In genomic region chr2:164891908-164892695, GRCm38 (mm10) we compare ENCODE assay signal across 15 mouse cellular contexts. TPM values are rescaled to one million over a fixed set of nuclear protein-coding genes. Genes with fewer than 3 reads are reported as not detected.
DNase-seq lines count a peak whose midpoint lies in the region; ATAC-seq and TF ChIP-seq lines count a peak whose summit lies in the region.
"Had no signal": no experiment of that assay in that cellular context is flagged by ENCODE, and none has a peak within 500 bp of the region (broad histone marks: within the 10 kb centered on the region; RNA-seq: fewer than 3 reads in every experiment).

No protein-coding gene starts in this region.

- peak; percentile 38 for DNase-seq in heart, adult 8-10 months (ENCODE audit: low spot score)
- peak; percentile 79 for DNase-seq in midbrain, embryonic 11.5 days (ENCODE audit: low spot score, missing footprints)
- no peak for DNase-seq in midbrain, embryonic 14.5 days
- peak; percentile 80 for DNase-seq in cerebellum, adult 9-11 months
- no peak for DNase-seq in adrenal gland, adult 2 months
- DNase-seq: embryo, embryonic 11 days; lung, embryonic 14.5 days had no signal

- H3K27me3 ChIP-seq in heart, embryonic 12.5 days (replicated peaks) = no peaks in the 10 kb centered on the region
- H3K27me3 ChIP-seq in midbrain, embryonic 11.5 days (ENCODE audit: control insufficient read depth, insufficient read depth, low read length) = no peaks in the 10 kb centered on the region
- H3K27me3 ChIP-seq in midbrain, embryonic 14.5 days (ENCODE audit: control insufficient read depth, insufficient read depth, low read length) = no peaks in the 10 kb centered on the region
- no peaks in the 10 kb centered on the region for H3K27me3 ChIP-seq in myocyte (ENCODE audit: control insufficient read depth, insufficient read depth, insufficient read length)
- H3K27me3 ChIP-seq in forebrain, embryonic 15.5 days = no peaks in the 10 kb centered on the region
- H3K27me3 ChIP-seq: limb, embryonic 12.5 days had no signal

- H3ac ChIP-seq in myocyte (ENCODE audit: control insufficient read depth, insufficient read length) = no peak overlapping the region

- peak; percentile 43 for TF ChIP-seq POLR2A in myocyte (IDR thresholded peaks at IDR 0.05; ENCODE audit: insufficient read length, low read depth)

- ATAC-seq in heart, embryonic 12.5 days (ENCODE audit: insufficient number of reproducible peaks, low FRiP score) = no peak
- no peak for ATAC-seq in midbrain, embryonic 11.5 days (ENCODE audit: low FRiP score)
- ATAC-seq in midbrain, embryonic 14.5 days (ENCODE audit: low FRiP score, low TSS enrichment) = no peak
- no peak for ATAC-seq in forebrain, embryonic 15.5 days (replicated peaks)
- ATAC-seq: hindbrain, embryonic 16.5 days had no signal

- H3K9me3 ChIP-seq in heart, embryonic 12.5 days (replicated peaks) = peaks cover 7% of the 10 kb centered on the region; the same call in 1 of the 2 replicates
- no peaks in the 10 kb centered on the region for H3K9me3 ChIP-seq in midbrain, embryonic 11.5 days (ENCODE audit: control insufficient read depth, low read length)
- no peaks in the 10 kb centered on the region for H3K9me3 ChIP-seq in midbrain, embryonic 14.5 days (ENCODE audit: control insufficient read depth, low read length)
- no peaks in the 10 kb centered on the region for H3K9me3 ChIP-seq in forebrain, embryonic 15.5 days
- H3K9me3 ChIP-seq: G1E had no signal

- no peaks in the 10 kb centered on the region for H3K79me2 ChIP-seq in myocyte (ENCODE audit: control insufficient read depth, insufficient read depth)

- no peak overlapping the region for H3K4me3 ChIP-seq in heart, embryonic 12.5 days
- no peak overlapping the region for H3K4me3 ChIP-seq in midbrain, embryonic 11.5 days (ENCODE audit: low read depth, low read length)
- H3K4me3 ChIP-seq in midbrain, embryonic 14.5 days (replicated peaks; ENCODE audit: low read depth, low read length) = no peak overlapping the region
- H3K4me3 ChIP-seq in myocyte = no peak overlapping the region
- H3K4me3 ChIP-seq in forebrain, embryonic 15.5 days = no peak overlapping the region
- H3K4me3 ChIP-seq: erythroblast, embryonic 14.5 days; limb, embryonic 12.5 days had no signal

- no peak overlapping the region for H3K27ac ChIP-seq in heart, embryonic 12.5 days (ENCODE audit: poor library complexity, severe bottlenecking)
- no peak overlapping the region for H3K27ac ChIP-seq in midbrain, embryonic 11.5 days (ENCODE audit: low read depth, low read length)
- no peak overlapping the region for H3K27ac ChIP-seq in midbrain, embryonic 14.5 days (replicated peaks; ENCODE audit: low read depth, low read length)
- H3K27ac ChIP-seq in forebrain, embryonic 15.5 days (replicated peaks) = no peak overlapping the region
- H3K27ac ChIP-seq: limb, embryonic 12.5 days had no signal

- no peak overlapping the region for H3K4me2 ChIP-seq in heart, embryonic 12.5 days
- no peak overlapping the region for H3K4me2 ChIP-seq in midbrain, embryonic 11.5 days
- no peak overlapping the region for H3K4me2 ChIP-seq in midbrain, embryonic 14.5 days (ENCODE audit: low read length)
- H3K4me2 ChIP-seq in myocyte (ENCODE audit: low read depth) = no peak overlapping the region
- H3K4me2 ChIP-seq in forebrain, embryonic 15.5 days (replicated peaks) = no peak overlapping the region
- H3K4me2 ChIP-seq: limb, embryonic 12.5 days; lung, embryonic 14.5 days had no signal

- 86% methylated on average over 15 of the region's 15 CpGs for WGBS in heart, embryonic 12.5 days
- WGBS in midbrain, embryonic 11.5 days = 88% methylated on average over 15 of the region's 15 CpGs
- 85% methylated on average over 15 of the region's 15 CpGs for WGBS in midbrain, embryonic 14.5 days
- 72% methylated on average over 15 of the region's 15 CpGs for WGBS in forebrain, embryonic 15.5 days

- H3K4me1 ChIP-seq in heart, embryonic 12.5 days (replicated peaks) = no peaks in the 10 kb centered on the region
- no peaks in the 10 kb centered on the region for H3K4me1 ChIP-seq in midbrain, embryonic 11.5 days (ENCODE audit: control insufficient read depth, insufficient read depth, low read length)
- no peaks in the 10 kb centered on the region for H3K4me1 ChIP-seq in midbrain, embryonic 14.5 days (ENCODE audit: control insufficient read depth, insufficient read depth, low read length)
- no peaks in the 10 kb centered on the region for H3K4me1 ChIP-seq in forebrain, embryonic 15.5 days
- H3K4me1 ChIP-seq: limb, embryonic 12.5 days had no signal

- H3K9ac ChIP-seq in heart, embryonic 12.5 days = no peak overlapping the region
- H3K9ac ChIP-seq in midbrain, embryonic 11.5 days (ENCODE audit: low read length) = no peak overlapping the region
- no peak overlapping the region for H3K9ac ChIP-seq in midbrain, embryonic 14.5 days (replicated peaks; ENCODE audit: low read length)
- no peak overlapping the region for H3K9ac ChIP-seq in forebrain, embryonic 15.5 days (replicated peaks)
- H3K9ac ChIP-seq: limb, embryonic 12.5 days; lung, embryonic 14.5 days had no signal

- peaks cover 99% of the 10 kb centered on the region for H3K36me3 ChIP-seq in heart, embryonic 12.5 days
- peaks cover 50% of the 10 kb centered on the region for H3K36me3 ChIP-seq in midbrain, embryonic 11.5 days (ENCODE audit: control insufficient read depth, insufficient read depth, low read length)
- H3K36me3 ChIP-seq in midbrain, embryonic 14.5 days (ENCODE audit: control insufficient read depth, insufficient read depth, low read length) = peaks cover 100% of the 10 kb centered on the region
- H3K36me3 ChIP-seq in myocyte (ENCODE audit: control insufficient read depth, insufficient read depth) = peaks cover 36% of the 10 kb centered on the region
- H3K36me3 ChIP-seq in forebrain, embryonic 15.5 days = peaks cover 99% of the 10 kb centered on the region

TF ChIP-seq in myocyte, 11 proteins besides CTCF, POLR2A, EP300 and RAD21:
- no peak for TF ChIP-seq CEBPB (IDR thresholded peaks at IDR 0.05; ENCODE audit: insufficient read depth, poor library complexity, severe bottlenecking)
- TF ChIP-seq POLR2AphosphoS2 (IDR thresholded peaks at IDR 0.05; ENCODE audit: insufficient read length, low read depth) = peak; percentile 62
TF ChIP-seq in myocyte: peak in this region for 1.

RNA-seq across cellular contexts. Expression of gene Pcif1, which starts 13.0 kb away (rescaled TPM):
- 10 to 100 TPM; 23.3 to 34.7 (median 33.0) TPM for total RNA-seq in heart, adult 8-10 months (2022)
- polyA plus RNA-seq in heart, embryonic 12.5 days (2016; fragmentation: Nextera tagmentation; extraction: Ambion mirVana) = 52.1 and 53.1 TPM in 2 replicates
- polyA plus RNA-seq in midbrain, embryonic 11.5 days (2014; fragmentation: Nextera tagmentation; extraction: Ambion mirVana) = 62.0 and 65.7 TPM in 2 replicates
- polyA plus RNA-seq in midbrain, embryonic 14.5 days (2014; fragmentation: Nextera tagmentation; extraction: Ambion mirVana) = 92.8 and 99.5 TPM in 2 replicates
- 43.2 TPM for polyA plus RNA-seq in myocyte (2012; fragmentation: generic; extraction: Trizol)
- polyA plus RNA-seq in forebrain, embryonic 15.5 days (2015; fragmentation: Nextera tagmentation; extraction: Ambion mirVana) = 94.8 and 101 TPM in 2 replicates
- 10 to 100 TPM; 45.1 to 51.6 TPM for total RNA-seq in adrenal gland, adult 2 months (2021)
- 66.3 and 67.2 TPM in 2 replicates for polyA plus RNA-seq in adrenal gland, adult 2 months (2012; rRNA removed)

RNA-seq across cellular contexts. Expression of gene Zfp335, which starts 19.5 kb away (rescaled TPM):
- 1 to 10 TPM; 7.6 to 8.5 (median 8.2) TPM for total RNA-seq in heart, adult 8-10 months (2022)
- 11.4 and 12.2 TPM in 2 replicates for polyA plus RNA-seq in heart, embryonic 12.5 days (2016; fragmentation: Nextera tagmentation; extraction: Ambion mirVana)
- polyA plus RNA-seq in midbrain, embryonic 11.5 days (2014; fragmentation: Nextera tagmentation; extraction: Ambion mirVana) = 8.2 and 8.8 TPM in 2 replicates
- 13.9 and 15.5 TPM in 2 replicates for polyA plus RNA-seq in midbrain, embryonic 14.5 days (2014; fragmentation: Nextera tagmentation; extraction: Ambion mirVana)
- polyA plus RNA-seq in myocyte (2012; fragmentation: generic; extraction: Trizol) = 11.1 TPM
- polyA plus RNA-seq in forebrain, embryonic 15.5 days (2015; fragmentation: Nextera tagmentation; extraction: Ambion mirVana) = 15.7 and 16.7 TPM in 2 replicates
- 10 to 100 TPM; 16.7 to 21.9 TPM for total RNA-seq in adrenal gland, adult 2 months (2021)
- 37.4 TPM in 2 replicates for polyA plus RNA-seq in adrenal gland, adult 2 months (2012; rRNA removed)

RNA-seq across cellular contexts. Expression of gene Pltp, which starts 34.6 kb away (rescaled TPM):
- 10 to 100 TPM; 32.8 to 40.4 (median 35.7) TPM for total RNA-seq in heart, adult 8-10 months (2022)
- 9.7 and 9.9 TPM in 2 replicates for polyA plus RNA-seq in heart, embryonic 12.5 days (2016; fragmentation: Nextera tagmentation; extraction: Ambion mirVana)
- polyA plus RNA-seq in midbrain, embryonic 11.5 days (2014; fragmentation: Nextera tagmentation; extraction: Ambion mirVana) = 91.8 and 97.3 TPM in 2 replicates
- 29.8 and 91.1 TPM in 2 replicates for polyA plus RNA-seq in midbrain, embryonic 14.5 days (2014; fragmentation: Nextera tagmentation; extraction: Ambion mirVana)
- 117 TPM for polyA plus RNA-seq in myocyte (2012; fragmentation: generic; extraction: Trizol)
- polyA plus RNA-seq in forebrain, embryonic 15.5 days (2015; fragmentation: Nextera tagmentation; extraction: Ambion mirVana) = 45.3 and 50.7 TPM in 2 replicates
- 10 to 100 TPM; 21.1 to 36.6 TPM for total RNA-seq in adrenal gland, adult 2 months (2021)
- 63.9 and 72.0 TPM in 2 replicates for polyA plus RNA-seq in adrenal gland, adult 2 months (2012; rRNA removed)
- total RNA-seq: G1E; megakaryocyte-erythroid progenitor cell, adult 5-6 weeks had no signal
- polyA plus RNA-seq: G1E had no signal

RNA-seq across cellular contexts. Expression of gene Mmp9, which starts 48.5 kb away (rescaled TPM):
- 1 to 10 TPM in 2 of 4 experiments, under 1 TPM in 2; 0.84 to 1.2 (median 0.98) TPM for total RNA-seq in heart, adult 8-10 months (2022)
- polyA plus RNA-seq in heart, embryonic 12.5 days (2016; fragmentation: Nextera tagmentation; extraction: Ambion mirVana) = 0.42 TPM in 2 replicates
- 1.9 and 2.0 TPM in 2 replicates for polyA plus RNA-seq in midbrain, embryonic 11.5 days (2014; fragmentation: Nextera tagmentation; extraction: Ambion mirVana)
- 29.7 and 29.9 TPM in 2 replicates for polyA plus RNA-seq in midbrain, embryonic 14.5 days (2014; fragmentation: Nextera tagmentation; extraction: Ambion mirVana)
- polyA plus RNA-seq in myocyte (2012; fragmentation: generic; extraction: Trizol) = 1.7 TPM
- 17.9 and 19.5 TPM in 2 replicates for polyA plus RNA-seq in forebrain, embryonic 15.5 days (2015; fragmentation: Nextera tagmentation; extraction: Ambion mirVana)
- 1 to 10 TPM; 1.4 to 2.1 TPM for total RNA-seq in adrenal gland, adult 2 months (2021)
- 1.6 and 3.4 TPM in 2 replicates for polyA plus RNA-seq in adrenal gland, adult 2 months (2012; rRNA removed)
- polyA plus RNA-seq: erythroblast, embryonic 14.5 days had no signal

RNA-seq across cellular contexts. Expression of gene Neurl2, which starts 58.8 kb away (rescaled TPM):
- 10 to 100 TPM; 53.8 to 59.3 (median 58.1) TPM for total RNA-seq in heart, adult 8-10 months (2022)
- 45.0 and 45.5 TPM in 2 replicates for polyA plus RNA-seq in heart, embryonic 12.5 days (2016; fragmentation: Nextera tagmentation; extraction: Ambion mirVana)
- polyA plus RNA-seq in midbrain, embryonic 11.5 days (2014; fragmentation: Nextera tagmentation; extraction: Ambion mirVana) = 3.8 and 4.5 TPM in 2 replicates
- 5.1 and 6.9 TPM in 2 replicates for polyA plus RNA-seq in midbrain, embryonic 14.5 days (2014; fragmentation: Nextera tagmentation; extraction: Ambion mirVana)
- polyA plus RNA-seq in myocyte (2012; fragmentation: generic; extraction: Trizol) = 23.5 TPM
- polyA plus RNA-seq in forebrain, embryonic 15.5 days (2015; fragmentation: Nextera tagmentation; extraction: Ambion mirVana) = 5.6 and 6.5 TPM in 2 replicates
- total RNA-seq in adrenal gland, adult 2 months (2021) = 1 to 10 TPM; 1.4 to 2.7 TPM
- 5.6 and 6.7 TPM in 2 replicates for polyA plus RNA-seq in adrenal gland, adult 2 months (2012; rRNA removed)

Comparison
In these comparisons a context has a peak if more than half of its experiments do, and no peak if none do; other contexts are left out.
1. DNase-seq: peak in heart, adult 8-10 months (single experiment), midbrain, embryonic 11.5 days (single experiment) and cerebellum, adult 9-11 months (single experiment); none in midbrain, embryonic 14.5 days (single experiment) and adrenal gland, adult 2 months (single experiment).